Mouse (Mus musculus) stomach, postnatal 0 days (tissue): Measurements from ENCODE around the gene Hnrnph2.

Experiments
- CTCF ChIP-seq: IDR thresholded peaks from 2 replicates; pipeline ENCODE4 v1.5.1; 2016; ENCODE audit warnings: antibody characterized with exemption, low read depth, mild to moderate bottlenecking, moderate library complexity
- EP300 ChIP-seq: optimal IDR thresholded peaks from 2 replicates; pipeline ENCODE3; 2016; ENCODE audit warnings: antibody characterized with exemption

DNA sequence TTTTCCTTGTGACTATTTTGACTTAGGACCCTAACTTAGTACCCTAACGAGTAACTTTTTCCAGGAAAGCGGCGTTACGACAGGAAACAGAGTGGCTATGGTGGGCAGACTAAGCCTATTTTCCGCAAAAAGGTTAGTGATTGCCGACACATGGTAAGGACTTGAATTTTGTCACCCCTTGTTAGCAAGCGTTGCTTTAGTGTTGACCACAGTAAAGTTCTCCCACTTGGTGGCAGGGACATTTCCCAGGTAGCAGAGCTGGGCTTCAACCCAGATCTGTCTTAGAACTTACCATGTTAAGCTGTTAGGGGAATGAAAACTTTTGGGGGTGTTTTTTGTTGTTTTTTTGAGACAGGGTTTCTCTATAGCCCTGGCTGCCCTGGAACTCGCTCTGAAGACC is 14.5 kb upstream of the Hnrnph2 start:
- no peak for TF ChIP-seq CTCF
- no peak for TF ChIP-seq EP300
